Mouse (Mus musculus): ENCODE results near the gene Sppl2b.

Sppl2b gene

GRCm38 (mm10) chr10:80838346-80838912 is 16.6 kb upstream of the Sppl2b start:
- Histone ChIP-seq H3K27me3 (ENCODE audit: insufficient read depth, low read length) (peaks cover 91% of the 10 kb centered on the region), H3K9me3 (ENCODE audit: low read length) (no peaks in the 10 kb centered on the region), H3K36me3 (ENCODE audit: insufficient read depth, low read length) (no peaks in the 10 kb centered on the region), H3K4me3 (replicated peaks; ENCODE audit: low read length) (no peak overlapping the region), H3K4me1 (replicated peaks; ENCODE audit: low read depth, low read length) (peaks cover 83% of the 10 kb centered on the region)
- TF ChIP-seq CTCF (conservative IDR thresholded peaks at IDR 0.05; ENCODE audit: low read length), result no peak
- no peak for TF ChIP-seq POU5F1 (IDR thresholded peaks at IDR 0.05; ENCODE audit: borderline replicate concordance, low read length)
- TF ChIP-seq NANOG (IDR thresholded peaks at IDR 0.05; ENCODE audit: borderline replicate concordance, low read length), result no peak

- Histone ChIP-seq H3K9me3 (ENCODE audit: low read length) (no peaks in the 10 kb centered on the region), H3K36me3 (ENCODE audit: insufficient read depth, low read length) (no peaks in the 10 kb centered on the region), H3K4me3 (replicated peaks; ENCODE audit: low read length) (no peak overlapping the region), H3K4me1 (replicated peaks; ENCODE audit: low read depth, low read length) (peaks cover 88% of the 10 kb centered on the region), H3K27me3 (ENCODE audit: insufficient read depth, low read length) (peaks cover 90% of the 10 kb centered on the region)
- TF ChIP-seq NANOG (IDR thresholded peaks at IDR 0.05; ENCODE audit: borderline replicate concordance, low read length) (no peak), CTCF (conservative IDR thresholded peaks at IDR 0.05; ENCODE audit: low read length) (no peak), POU5F1 (IDR thresholded peaks at IDR 0.05; ENCODE audit: borderline replicate concordance, low read length) (no peak)
Observed at GRCm38 (mm10) chr10:80839848-80840247, 15.2 kb upstream of the Sppl2b start.

- Histone ChIP-seq H3K36me3 (ENCODE audit: insufficient read depth, low read length) (no peaks in the 10 kb centered on the region), H3K4me3 (replicated peaks; ENCODE audit: low read length) (no peak overlapping the region), H3K9me3 (ENCODE audit: low read length) (no peaks in the 10 kb centered on the region), H3K27me3 (ENCODE audit: insufficient read depth, low read length) (peaks cover 89% of the 10 kb centered on the region), H3K4me1 (replicated peaks; ENCODE audit: low read depth, low read length) (peaks cover 78% of the 10 kb centered on the region)
- TF ChIP-seq NANOG (IDR thresholded peaks at IDR 0.05; ENCODE audit: borderline replicate concordance, low read length) (no peak), POU5F1 (IDR thresholded peaks at IDR 0.05; ENCODE audit: borderline replicate concordance, low read length) (no peak), CTCF (conservative IDR thresholded peaks at IDR 0.05; ENCODE audit: low read length) (no peak)
Observed at GRCm38 (mm10) chr10:80841685-80842084, 13.4 kb upstream of the Sppl2b start.

- TF ChIP-seq NANOG (IDR thresholded peaks at IDR 0.05; ENCODE audit: borderline replicate concordance, low read length), result no peak
- no peak for TF ChIP-seq POU5F1 (IDR thresholded peaks at IDR 0.05; ENCODE audit: borderline replicate concordance, low read length)
- no peak for TF ChIP-seq CTCF (conservative IDR thresholded peaks at IDR 0.05; ENCODE audit: low read length)
- H3K4me1 ChIP-seq (replicated peaks; ENCODE audit: low read depth, low read length), result peaks cover 72% of the 10 kb centered on the region
- peaks cover 84% of the 10 kb centered on the region for H3K27me3 ChIP-seq (ENCODE audit: insufficient read depth, low read length)
- no peaks in the 10 kb centered on the region for H3K9me3 ChIP-seq (ENCODE audit: low read length)
- no peaks in the 10 kb centered on the region for H3K36me3 ChIP-seq (ENCODE audit: insufficient read depth, low read length)
- no peak overlapping the region for H3K4me3 ChIP-seq (replicated peaks; ENCODE audit: low read length)
Observed at GRCm38 (mm10) chr10:80842334-80842733, 12.7 kb upstream of the Sppl2b start.

DNA sequence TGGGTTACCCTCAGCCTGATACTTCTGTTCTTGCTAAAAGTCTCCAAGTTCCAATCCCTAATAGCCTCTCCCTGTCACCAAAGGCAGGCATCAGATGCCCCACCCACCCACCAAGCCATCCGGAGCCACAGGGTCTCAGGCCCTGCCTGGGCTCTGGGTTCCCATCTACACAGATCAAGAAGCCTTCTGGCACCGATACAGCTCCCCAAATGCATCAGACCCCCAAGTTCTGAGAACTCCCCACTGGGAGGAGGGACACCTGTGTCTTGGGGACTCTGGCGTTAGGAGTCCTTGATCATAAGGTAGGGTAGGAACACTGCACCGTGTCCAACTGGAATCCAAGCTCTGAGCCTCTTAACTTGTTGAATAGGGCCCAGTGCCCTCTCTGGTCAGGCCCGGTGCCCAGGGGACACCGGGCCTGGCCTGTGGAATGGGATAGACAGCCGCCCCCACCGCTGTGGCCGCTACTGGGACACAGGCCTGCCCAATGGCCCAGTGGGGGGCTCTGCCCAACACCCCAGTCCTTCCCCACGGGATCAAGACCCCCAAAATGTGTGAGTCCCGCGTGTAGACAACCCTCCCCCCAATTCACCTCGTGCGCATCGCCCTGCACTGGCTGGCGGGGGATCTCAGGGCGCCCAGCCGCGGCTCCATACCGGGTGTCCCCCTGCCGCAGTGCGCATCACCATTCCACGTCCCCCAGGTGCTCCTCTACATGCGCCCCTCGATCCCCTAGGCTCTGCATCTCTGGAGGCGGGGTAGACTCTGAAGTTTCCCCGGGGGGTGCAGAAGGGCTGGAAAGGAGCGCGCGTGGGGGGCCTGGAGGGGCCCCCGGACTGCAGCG is 11.8 kb upstream of the Sppl2b start:
- Histone ChIP-seq H3K9me3 (ENCODE audit: low read length) (no peaks in the 10 kb centered on the region), H3K27me3 (ENCODE audit: insufficient read depth, low read length) (peaks cover 74% of the 10 kb centered on the region), H3K4me3 (replicated peaks; ENCODE audit: low read length) (peak overlapping the region; percentile 80), H3K4me1 (replicated peaks; ENCODE audit: low read depth, low read length) (peaks cover 67% of the 10 kb centered on the region), H3K36me3 (ENCODE audit: insufficient read depth, low read length) (no peaks in the 10 kb centered on the region)
- no peak for TF ChIP-seq CTCF (conservative IDR thresholded peaks at IDR 0.05; ENCODE audit: low read length)
- no peak for TF ChIP-seq NANOG (IDR thresholded peaks at IDR 0.05; ENCODE audit: borderline replicate concordance, low read length)
- no peak for TF ChIP-seq POU5F1 (IDR thresholded peaks at IDR 0.05; ENCODE audit: borderline replicate concordance, low read length)

GRCm38 (mm10) chr10:80843931-80844547 is 11.0 kb upstream of the Sppl2b start, which contains the start of gene Lingo3:
Gene Lingo3, minus strand, starts transcription at chr10:80844039.
- H3K4me1 ChIP-seq (replicated peaks; ENCODE audit: low read depth, low read length), result peaks cover 68% of the 10 kb centered on the region
- TF ChIP-seq NANOG (IDR thresholded peaks at IDR 0.05; ENCODE audit: borderline replicate concordance, low read length) (no peak), CTCF (conservative IDR thresholded peaks at IDR 0.05; ENCODE audit: low read length) (no peak), POU5F1 (IDR thresholded peaks at IDR 0.05; ENCODE audit: borderline replicate concordance, low read length) (no peak)
- H3K36me3 ChIP-seq (ENCODE audit: insufficient read depth, low read length), result no peaks in the 10 kb centered on the region
- H3K9me3 ChIP-seq (ENCODE audit: low read length), result no peaks in the 10 kb centered on the region
- peak within 1 kb of the TSS; percentile 80 for H3K4me3 ChIP-seq (replicated peaks; ENCODE audit: low read length)
- peaks cover 70% of the 10 kb centered on the region for H3K27me3 ChIP-seq (ENCODE audit: insufficient read depth, low read length)

- H3K27me3 ChIP-seq (ENCODE audit: insufficient read depth, low read length), result peaks cover 64% of the 10 kb centered on the region
- TF ChIP-seq NANOG (IDR thresholded peaks at IDR 0.05; ENCODE audit: borderline replicate concordance, low read length), result no peak
- peaks cover 68% of the 10 kb centered on the region for H3K4me1 ChIP-seq (replicated peaks; ENCODE audit: low read depth, low read length)
- peaks cover 3% of the 10 kb centered on the region; the same call in 1 of the 2 replicates for H3K36me3 ChIP-seq (ENCODE audit: insufficient read depth, low read length)
- no peaks in the 10 kb centered on the region for H3K9me3 ChIP-seq (ENCODE audit: low read length)
- no peak overlapping the region for H3K4me3 ChIP-seq (replicated peaks; ENCODE audit: low read length)
Observed at GRCm38 (mm10) chr10:80845055-80845693, 9.9 kb upstream of the Sppl2b start.

DNA sequence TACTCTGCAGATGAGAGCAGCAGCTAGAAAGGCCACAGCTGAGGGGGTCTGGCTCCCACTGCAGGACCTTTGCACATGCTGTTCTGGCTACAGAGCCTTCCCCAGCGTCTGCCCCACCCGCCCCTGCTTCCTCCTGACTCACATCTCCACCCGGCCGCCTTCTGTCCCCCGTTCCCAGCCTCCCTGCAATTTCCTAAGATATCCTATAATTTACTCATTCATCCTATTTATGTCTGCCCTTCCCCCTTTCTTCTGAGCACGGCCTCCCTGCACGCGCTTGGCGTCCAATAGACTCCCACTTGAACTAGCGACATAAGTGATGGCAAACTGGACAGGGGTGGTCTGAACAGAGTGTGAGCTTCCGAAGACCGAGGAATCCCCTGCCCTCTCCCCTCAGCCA is 9.3 kb upstream of the Sppl2b start:
- H3K9me3 ChIP-seq (ENCODE audit: low read length), result no peaks in the 10 kb centered on the region
- H3K36me3 ChIP-seq (ENCODE audit: insufficient read depth, low read length), result peaks cover 9% of the 10 kb centered on the region
- no peak for TF ChIP-seq POU5F1 (IDR thresholded peaks at IDR 0.05; ENCODE audit: borderline replicate concordance, low read length)
- no peak for TF ChIP-seq CTCF (conservative IDR thresholded peaks at IDR 0.05; ENCODE audit: low read length)
- TF ChIP-seq NANOG (IDR thresholded peaks at IDR 0.05; ENCODE audit: borderline replicate concordance, low read length), result no peak
- H3K27me3 ChIP-seq (ENCODE audit: insufficient read depth, low read length), result peaks cover 59% of the 10 kb centered on the region
- H3K4me3 ChIP-seq (replicated peaks; ENCODE audit: low read length), result no peak overlapping the region
- peaks cover 67% of the 10 kb centered on the region for H3K4me1 ChIP-seq (replicated peaks; ENCODE audit: low read depth, low read length)

Measured in E14TG2a.4 (cell line).